In genomic region chr14:111674664-111675147, GRCm38 (mm10) we compare ENCODE assay signal across 8 mouse cellular contexts. TPM values are rescaled to one million over a fixed set of nuclear protein-coding genes. Genes with fewer than 3 reads are reported as not detected.
DNase-seq lines count a peak whose midpoint lies in the region; ATAC-seq and TF ChIP-seq lines count a peak whose summit lies in the region.

TSS of gene Slitrk5 (plus strand) at chr14:111675097.

- peak; percentile 83 for TF ChIP-seq CTCF in testis, adult 2 months (IDR thresholded peaks at IDR 0.05; ENCODE audit: control insufficient read depth, insufficient read depth, insufficient replicate concordance, low read depth, low read length)

- TF ChIP-seq POLR2A in testis, adult 2 months (IDR thresholded peaks at IDR 0.05; ENCODE audit: control insufficient read depth, low read depth, low read length) = no peak

- peak within 1 kb of the TSS; percentile 73 for H3K4me3 ChIP-seq in forebrain, embryonic 14.5 days (ENCODE audit: low read depth, low read length)
- peak within 1 kb of the TSS; percentile 82 for H3K4me3 ChIP-seq in heart, embryonic 16.5 days (ENCODE audit: low read length)
- peak within 1 kb of the TSS; percentile 94 for H3K4me3 ChIP-seq in midbrain, embryonic 16.5 days (ENCODE audit: low read depth, low read length)
- peak within 1 kb of the TSS; percentile 87 for H3K4me3 ChIP-seq in testis, adult 2 months (ENCODE audit: control insufficient read depth, low read depth, low read length)

- H3K9ac ChIP-seq in forebrain, embryonic 14.5 days (ENCODE audit: low read length) = peak within 1 kb of the TSS; percentile 92
- H3K9ac ChIP-seq in heart, embryonic 16.5 days (ENCODE audit: low read length) = peak within 1 kb of the TSS; percentile 80
- peak within 1 kb of the TSS; percentile 98 for H3K9ac ChIP-seq in midbrain, embryonic 16.5 days (ENCODE audit: low read depth, low read length)

- H3K4me2 ChIP-seq in forebrain, embryonic 14.5 days (ENCODE audit: low read length) = peak within 1 kb of the TSS; percentile 62
- H3K4me2 ChIP-seq in heart, embryonic 16.5 days (ENCODE audit: low read depth, low read length) = peak within 1 kb of the TSS; percentile 97
- H3K4me2 ChIP-seq in midbrain, embryonic 16.5 days (ENCODE audit: low read length) = peak within 1 kb of the TSS; percentile 60

- H3K9me3 ChIP-seq in forebrain, embryonic 14.5 days (replicated peaks; ENCODE audit: control insufficient read depth, low read length) = no peaks in the 10 kb centered on the region
- H3K9me3 ChIP-seq in heart, embryonic 16.5 days (replicated peaks; ENCODE audit: control insufficient read depth, low read length) = no peaks in the 10 kb centered on the region
- no peaks in the 10 kb centered on the region for H3K9me3 ChIP-seq in midbrain, embryonic 16.5 days (replicated peaks; ENCODE audit: control insufficient read depth, low read length, poor library complexity, severe bottlenecking)

- ATAC-seq in forebrain, embryonic 14.5 days = peak; percentile 68
- peak; percentile 78 for ATAC-seq in heart, embryonic 16.5 days (replicated peaks; ENCODE audit: extremely low read depth, insufficient read depth, low FRiP score)
- ATAC-seq in midbrain, embryonic 16.5 days = peak; percentile 47

- H3K4me1 ChIP-seq in forebrain, embryonic 14.5 days (ENCODE audit: control insufficient read depth, insufficient read depth, low read length) = peaks cover 6% of the 10 kb centered on the region
- H3K4me1 ChIP-seq in heart, embryonic 16.5 days (ENCODE audit: control insufficient read depth, insufficient read depth, low read length) = peaks cover 6% of the 10 kb centered on the region; the same call in 1 of the 2 replicates
- H3K4me1 ChIP-seq in midbrain, embryonic 16.5 days (ENCODE audit: control insufficient read depth, insufficient read depth, low read length) = 0 out of 2 replicates have a peak, but pooled peaks cover 4% of the 10 kb centered on the region
- H3K4me1 ChIP-seq in testis, adult 2 months (ENCODE audit: control insufficient read depth, insufficient read depth, low read length) = peaks cover 8% of the 10 kb centered on the region

- H3K27me3 ChIP-seq in forebrain, embryonic 14.5 days (replicated peaks; ENCODE audit: control insufficient read depth, insufficient read depth, low read length) = 0 out of 2 replicates have a peak, but pooled peaks cover 3% of the 10 kb centered on the region
- H3K27me3 ChIP-seq in heart, embryonic 16.5 days (ENCODE audit: control insufficient read depth, insufficient read depth, low read length) = peaks cover 5% of the 10 kb centered on the region; the same call in 1 of the 2 replicates
- no peaks in the 10 kb centered on the region for H3K27me3 ChIP-seq in midbrain, embryonic 16.5 days (ENCODE audit: control insufficient read depth, insufficient read depth, low read depth, low read length)
- H3K27me3 ChIP-seq in testis, adult 2 months (ENCODE audit: control insufficient read depth, insufficient read depth, low read length) = peaks cover 6% of the 10 kb centered on the region; the same call in 1 of the 2 replicates

- peak within 1 kb of the TSS; percentile 97 for H3K27ac ChIP-seq in forebrain, embryonic 14.5 days (ENCODE audit: low read depth, low read length)
- peak within 1 kb of the TSS; percentile 53 for H3K27ac ChIP-seq in heart, embryonic 16.5 days (ENCODE audit: low read length)
- peak within 1 kb of the TSS; percentile 98 for H3K27ac ChIP-seq in midbrain, embryonic 16.5 days (ENCODE audit: low read length)
- H3K27ac ChIP-seq in testis, adult 2 months (ENCODE audit: control insufficient read depth, insufficient read depth, low read depth, low read length) = no peak within 1 kb of the TSS

- under 1% methylated on average over 22 of the region's 22 CpGs for WGBS in forebrain, embryonic 14.5 days
- 2% methylated on average over 22 of the region's 22 CpGs for WGBS in heart, embryonic 16.5 days
- WGBS in midbrain, embryonic 16.5 days = under 1% methylated on average over 22 of the region's 22 CpGs

- H3K36me3 ChIP-seq in forebrain, embryonic 14.5 days (ENCODE audit: control insufficient read depth, insufficient read depth, low read length) = no peaks in the 10 kb centered on the region
- no peaks in the 10 kb centered on the region for H3K36me3 ChIP-seq in heart, embryonic 16.5 days (ENCODE audit: control insufficient read depth, insufficient read depth)
- H3K36me3 ChIP-seq in midbrain, embryonic 16.5 days (ENCODE audit: control insufficient read depth, insufficient read depth, low read length) = peaks cover 2% of the 10 kb centered on the region; the same call in 1 of the 2 replicates
- no peaks in the 10 kb centered on the region for H3K36me3 ChIP-seq in testis, adult 2 months (ENCODE audit: control insufficient read depth, insufficient read depth, low read length)

- DNase-seq in ES-CJ7 (ENCODE audit: low read depth, low spot score) (peak; percentile 88), liver (peak; percentile 74)
- peak; percentile 89 for DNase-seq in cerebellum, adult 11-12 months
- peak; percentile 94 for DNase-seq in forebrain, embryonic 14.5 days (ENCODE audit: low spot score)
- DNase-seq in kidney, postnatal 10 days = peak; percentile 88

RNA-seq across cellular contexts. Expression of gene Slitrk5, which starts in this region (rescaled TPM):
- polyA plus RNA-seq in forebrain, embryonic 14.5 days (2014; fragmentation: Nextera tagmentation; extraction: Ambion mirVana) = 14.3 and 19.0 TPM in 2 replicates
- polyA plus RNA-seq in heart, embryonic 16.5 days (2015; fragmentation: Nextera tagmentation; extraction: Ambion mirVana) = 4.4 and 5.3 TPM in 2 replicates
- 34.3 and 35.0 TPM in 2 replicates for polyA plus RNA-seq in midbrain, embryonic 16.5 days (2015; fragmentation: Nextera tagmentation; extraction: Ambion mirVana)
- polyA plus RNA-seq in testis, adult 2 months (2012; rRNA removed) = 0.06 and 0.10 TPM in 2 replicates
